Mouse (Mus musculus) left cerebral cortex, adult 11 months (tissue): ENCODE results near the gene Ift140.
A peak's percentile ranks its signal among the peaks of the same experiment; 100 is the strongest.

Experiments used
- DNase-seq: peaks from one replicate; pipeline ENCODE4 v3.0.0; 2022; ENCODE audit warnings: low spot score

Gene Ift140

GRCm38 (mm10) chr17:25015655-25016291 lies at the start of gene Ift140, which contains the start of gene Cramp1l:
Ift140 (plus strand) TSS chr17:25016085.
Cramp1l (minus strand) TSS chr17:25015788.
- peak; percentile 99 for DNase-seq

- DNase-seq: peak; percentile 12
Observed at GRCm38 (mm10) chr17:24987221-24987620, 28.7 kb upstream of the Ift140 start.

GRCm38 (mm10) chr17:24994721-24995120 lies 21.2 kb upstream of the Ift140 start:
- DNase-seq: no peak

GRCm38 (mm10) chr17:25005102-25005501 lies 10.8 kb upstream of the Ift140 start:
- no peak for DNase-seq

- no peak for DNase-seq
Observed at GRCm38 (mm10) chr17:25007480-25007879, 8.4 kb upstream of the Ift140 start.

- no peak for DNase-seq
Observed at GRCm38 (mm10) chr17:25013606-25014501, 2.0 kb upstream of the Ift140 start.

GRCm38 (mm10) chr17:25014841-25015570 lies 879 bp upstream of the Ift140 start:
- DNase-seq: no peak

GRCm38 (mm10) chr17:25016292-25017132 lies 627 bp downstream of the Ift140 start:
- no peak for DNase-seq

- DNase-seq: no peak
Observed at GRCm38 (mm10) chr17:25036183-25036582, 20.3 kb downstream of the Ift140 start.

- no peak for DNase-seq
Observed at GRCm38 (mm10) chr17:25044879-25045278, 29.0 kb downstream of the Ift140 start.

GRCm38 (mm10) chr17:25045281-25045680 lies 29.4 kb downstream of the Ift140 start:
- DNase-seq: no peak

- DNase-seq: no peak
Observed at GRCm38 (mm10) chr17:25047143-25047542, 31.3 kb downstream of the Ift140 start.

- no peak for DNase-seq
Observed at GRCm38 (mm10) chr17:25053274-25053673, 37.4 kb downstream of the Ift140 start.

- DNase-seq: no peak
Observed at GRCm38 (mm10) chr17:25057041-25057440, 41.2 kb downstream of the Ift140 start.

- DNase-seq: no peak
Observed at GRCm38 (mm10) chr17:25063261-25063660, 47.4 kb downstream of the Ift140 start.

- DNase-seq: no peak
Observed at GRCm38 (mm10) chr17:25063872-25064271, 48.0 kb downstream of the Ift140 start.

GRCm38 (mm10) chr17:25064351-25064750 lies 48.5 kb downstream of the Ift140 start:
- DNase-seq: no peak

GRCm38 (mm10) chr17:25065189-25065588 lies 49.3 kb downstream of the Ift140 start:
- DNase-seq: no peak

- DNase-seq: no peak
Observed at GRCm38 (mm10) chr17:25066595-25066994, 50.7 kb downstream of the Ift140 start.

GRCm38 (mm10) chr17:25067442-25067851 lies 51.6 kb downstream of the Ift140 start:
- DNase-seq: no peak

GRCm38 (mm10) chr17:25068690-25069089 lies 52.8 kb downstream of the Ift140 start:
- no peak for DNase-seq

- DNase-seq: no peak
Observed at GRCm38 (mm10) chr17:25076906-25077305, 61.0 kb downstream of the Ift140 start.
